Mouse (Mus musculus): ENCODE data around the gene Farp1. TPM values are rescaled to one million over a fixed set of nuclear protein-coding genes. Genes with fewer than 3 reads are reported as not detected.

The Farp1 gene
- total RNA-seq, 4 experiments from 2014 or later: 125 to 132 (median 132) TPM

Other genes with a start within 250 kb of the Farp1 start
- 100 to 1,000 TPM; 104 to 116 (median 106) TPM for gene Ipo5, start 124.0 kb upstream of the Farp1 start, total RNA-seq (2022)

All from left cerebral cortex, adult 8-10 months (tissue).